Mouse (Mus musculus) ES-E14 (cell line): ENCODE measurements around the gene Slpi. TPM values are rescaled to one million over a fixed set of nuclear protein-coding genes. Genes with fewer than 3 reads are reported as not detected.

Experiments used
- DNase-seq: peaks from one replicate; pipeline ENCODE4 v3.0.0-alpha.2; 2013; ENCODE audit warnings: low read depth, low spot score
- H3K27ac ChIP-seq: 2 replicates; pipeline ENCODE4 v1.5.1; 2012; ENCODE audit warnings: low read depth, mild to moderate bottlenecking, low read length, moderate library complexity, mixed read lengths; ENCODE audit not compliant: poor library complexity, insufficient read depth, severe bottlenecking
- H3K36me3 ChIP-seq: 2 replicates; pipeline ENCODE4 v1.6.1; 2012; ENCODE audit warnings: mild to moderate bottlenecking, low read length, moderate library complexity, mixed read lengths; ENCODE audit not compliant: control insufficient read depth, poor library complexity, insufficient read depth, severe bottlenecking
- H3K4me1 ChIP-seq, 2 experiments: fragments of 150-350 bp in 1 of 2; sonication (generic) in 1 of 2; 2 replicates each; pipeline ENCODE4 v1.6.1; 2012; ENCODE audit warnings: low read length in 2 of 2, mild to moderate bottlenecking in 1 of 2, mixed read lengths in 1 of 2; ENCODE audit not compliant: control insufficient read depth in 2 of 2, insufficient read depth in 2 of 2, poor library complexity in 1 of 2
- H3K4me3 ChIP-seq, 2 experiments: fragments of 150-350 bp in 1 of 2; sonication (generic) in 1 of 2; 2 replicates each; pipeline ENCODE4 v1.5.1; 2012; ENCODE audit warnings: low read length in 2 of 2, low read depth in 1 of 2, mild to moderate bottlenecking in 1 of 2, mixed read lengths in 1 of 2; ENCODE audit not compliant: insufficient read depth in 1 of 2, poor library complexity in 1 of 2, severe bottlenecking in 1 of 2
- H3K9ac ChIP-seq: 2 replicates; pipeline ENCODE4 v1.6.1; 2012; ENCODE audit warnings: low read depth, mild to moderate bottlenecking, low read length, mixed read lengths; ENCODE audit not compliant: poor library complexity, insufficient read depth, severe bottlenecking
- H3K9me3 ChIP-seq: fragments of 150-350 bp; sonication (generic); 2 replicates; pipeline ENCODE4 v1.6.1; 2012; ENCODE audit warnings: low read depth, mild to moderate bottlenecking, low read length; ENCODE audit not compliant: control insufficient read depth, insufficient read depth
- CHD2 ChIP-seq: IDR thresholded peaks from 2 replicates; pipeline ENCODE4 v1.6.1; 2014; ENCODE audit warnings: mild to moderate bottlenecking, low read depth, low read length, inconsistent platforms
- HCFC1 ChIP-seq: IDR thresholded peaks from 2 replicates; pipeline ENCODE4 v1.6.1; 2012; ENCODE audit warnings: low read length, inconsistent platforms, borderline replicate concordance; ENCODE audit not compliant: insufficient read depth
- MAFK ChIP-seq: IDR thresholded peaks from 2 replicates; pipeline ENCODE4 v1.6.1; 2014; ENCODE audit warnings: mild to moderate bottlenecking, low read depth, low read length, inconsistent platforms; ENCODE audit not compliant: insufficient read depth
- ZC3H11A ChIP-seq: IDR thresholded peaks from 2 replicates; pipeline ENCODE4 v1.6.1; 2012; ENCODE audit warnings: low read depth, mild to moderate bottlenecking, inconsistent platforms, low read length, borderline replicate concordance
- ZNF384 ChIP-seq: IDR thresholded peaks from 2 replicates; pipeline ENCODE4 v1.6.1; 2012; ENCODE audit warnings: low read depth, low read length, inconsistent platforms
- in situ Hi-C, 2 experiments: fragments of 600-800 bp; cut with MboI; formaldehyde crosslinking; loops; one replicate each; pipeline ENCODE4 v1.15.1; 2025; ENCODE audit warnings: low sequenced_read_pairs in 2 of 2, inconsistent platforms in 1 of 2; ENCODE audit not compliant: unreplicated experiment in 2 of 2
- total RNA-seq: library from RNA; depleted of rRNA; stranded (reverse); fragments of 300-350 nt; gene quantifications from 2 replicates; pipeline ENCODE4 v1.2.3, GENCODE M21; 2012

Gene Slpi
- total RNA-seq, 1 experiment: not detected

DNA sequence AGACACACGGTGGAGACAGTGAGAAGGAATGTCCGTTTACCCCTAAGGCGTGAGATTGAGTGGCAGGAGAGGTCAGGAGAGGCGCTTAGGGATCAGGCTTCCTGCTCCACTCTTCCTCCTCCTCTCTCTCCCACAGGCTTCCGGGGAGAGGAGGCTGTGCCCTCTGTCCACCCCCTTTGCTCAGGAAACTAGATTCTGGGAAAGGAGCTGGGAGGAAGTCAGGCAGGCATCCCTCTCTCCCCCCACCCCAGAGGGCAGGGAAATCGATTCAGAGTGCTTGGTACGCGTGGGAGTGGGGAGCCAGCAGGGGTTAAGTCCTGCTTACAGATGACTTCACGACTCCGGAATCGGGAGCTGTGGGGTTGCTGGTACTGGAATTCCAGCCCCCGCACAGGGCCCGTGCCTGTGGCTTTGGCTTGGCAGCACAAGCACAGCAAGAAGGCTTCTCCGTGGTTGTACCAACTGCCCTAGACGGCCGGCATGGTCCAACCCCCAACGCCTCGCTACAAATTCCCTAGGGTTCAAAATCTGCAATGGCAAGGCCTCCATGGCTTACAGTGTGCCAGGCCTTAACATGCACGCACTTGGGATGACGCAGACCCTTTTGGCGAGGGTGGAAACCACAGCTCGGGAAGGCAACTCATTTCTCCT is 43.8 kb upstream of the Slpi start:
- in situ Hi-C loops: no loop called here
- TF ChIP-seq MAFK (no peak), ZC3H11A (no peak), ZNF384 (no peak), CHD2 (no peak), HCFC1 (no peak)
- peak overlapping the region; percentile 3; the same call in 1 of the 2 replicates for H3K9ac ChIP-seq
- no peak for DNase-seq
- no peaks in the 10 kb centered on the region for H3K9me3 ChIP-seq
- H3K4me3 ChIP-seq: peak overlapping the region in 1 of 2 experiments; percentile 21; a peak in 3 of 4 replicates
- H3K27ac ChIP-seq: no peak overlapping the region
- peaks cover 24% of the 10 kb centered on the region for H3K36me3 ChIP-seq
- H3K4me1 ChIP-seq: peaks cover 7 to 72% of the 10 kb centered on the region in 2 experiments

DNA sequence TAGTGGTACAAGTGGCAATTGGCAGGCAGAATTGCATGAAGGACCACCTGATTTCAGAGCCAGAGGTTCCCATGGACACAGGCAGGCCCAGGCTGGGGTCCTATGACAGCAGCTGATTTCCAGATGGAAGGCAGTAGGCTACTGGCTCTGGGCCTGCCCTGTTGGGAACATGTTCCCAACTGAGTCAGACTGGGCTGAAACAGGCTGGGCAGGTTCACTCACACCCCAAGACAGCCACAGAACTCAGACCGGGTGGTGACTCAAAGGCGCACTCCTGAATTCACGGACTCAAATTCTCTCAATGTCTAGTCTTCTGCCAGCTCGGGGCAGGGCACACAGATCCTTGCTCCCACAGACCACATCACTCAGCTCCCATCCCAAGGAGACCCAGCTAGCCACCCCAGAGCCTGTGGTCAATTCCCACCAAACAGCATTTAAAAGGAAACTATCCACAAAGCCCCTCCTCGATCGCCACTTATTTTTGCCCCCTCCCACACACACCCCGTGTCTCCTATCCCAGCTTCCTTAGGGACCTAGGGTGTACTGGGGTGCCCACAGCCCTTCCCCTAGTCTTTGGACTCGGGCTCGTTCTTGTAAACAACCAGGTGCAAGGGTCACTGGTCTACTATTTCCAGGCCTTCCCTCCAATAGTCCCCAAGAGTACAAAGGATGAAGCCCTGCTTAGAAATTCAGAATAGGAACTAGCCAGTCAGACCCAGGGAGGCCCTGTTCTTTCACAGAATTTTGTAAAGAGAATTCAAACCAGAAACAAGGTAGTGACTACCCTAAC is 43.0 kb upstream of the Slpi start:
- Histone ChIP-seq H3K4me3 (no peak overlapping the region), H3K9ac (0 out of 2 replicates have a peak overlapping the region, but pooled peaks have one; percentile 5), H3K9me3 (no peaks in the 10 kb centered on the region), H3K27ac (peak overlapping the region; percentile 40; the same call in 1 of the 2 replicates), H3K36me3 (peaks cover 30% of the 10 kb centered on the region), H3K4me1 (peaks cover 7 to 66% of the 10 kb centered on the region in 2 experiments; a peak in 3 of 4 replicates)
- DNase-seq: no peak
- TF ChIP-seq ZC3H11A (no peak), HCFC1 (no peak), CHD2 (no peak), MAFK (no peak), ZNF384 (no peak)
- in situ Hi-C loops: no loop called here

DNA sequence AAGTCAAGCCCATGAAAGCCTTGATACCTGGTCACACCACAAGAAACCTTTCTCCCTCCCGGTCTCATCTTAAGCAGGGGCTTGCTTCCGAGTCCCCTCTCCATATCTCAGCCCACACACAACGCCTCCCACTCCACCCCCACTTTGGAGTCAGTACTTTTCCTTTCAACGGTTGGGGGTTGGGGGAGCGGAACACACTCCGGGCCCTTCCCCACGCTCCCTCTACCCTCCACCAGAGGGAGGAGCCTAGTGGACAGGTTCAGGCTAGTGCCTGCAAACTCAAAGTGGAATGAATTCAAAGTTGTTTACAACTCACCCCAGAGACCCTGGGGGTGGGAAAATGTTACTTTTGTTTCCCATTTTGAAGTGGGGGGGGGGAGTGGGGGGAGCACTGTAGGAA is 41.8 kb upstream of the Slpi start:
- H3K4me1 ChIP-seq: peaks cover 7 to 59% of the 10 kb centered on the region in 2 experiments; a peak in 3 of 4 replicates
- H3K9ac ChIP-seq: peak overlapping the region; percentile 44
- in situ Hi-C loops: no loop called here
- peaks cover 32% of the 10 kb centered on the region for H3K36me3 ChIP-seq
- H3K9me3 ChIP-seq: no peaks in the 10 kb centered on the region
- peak overlapping the region; percentile 18 to 39; a peak in 3 of 4 replicates for H3K4me3 ChIP-seq
- TF ChIP-seq ZC3H11A (no peak), HCFC1 (no peak), ZNF384 (no peak), MAFK (no peak), CHD2 (no peak)
- DNase-seq: no peak
- H3K27ac ChIP-seq: peak overlapping the region; percentile 50; the same call in 1 of the 2 replicates

DNA sequence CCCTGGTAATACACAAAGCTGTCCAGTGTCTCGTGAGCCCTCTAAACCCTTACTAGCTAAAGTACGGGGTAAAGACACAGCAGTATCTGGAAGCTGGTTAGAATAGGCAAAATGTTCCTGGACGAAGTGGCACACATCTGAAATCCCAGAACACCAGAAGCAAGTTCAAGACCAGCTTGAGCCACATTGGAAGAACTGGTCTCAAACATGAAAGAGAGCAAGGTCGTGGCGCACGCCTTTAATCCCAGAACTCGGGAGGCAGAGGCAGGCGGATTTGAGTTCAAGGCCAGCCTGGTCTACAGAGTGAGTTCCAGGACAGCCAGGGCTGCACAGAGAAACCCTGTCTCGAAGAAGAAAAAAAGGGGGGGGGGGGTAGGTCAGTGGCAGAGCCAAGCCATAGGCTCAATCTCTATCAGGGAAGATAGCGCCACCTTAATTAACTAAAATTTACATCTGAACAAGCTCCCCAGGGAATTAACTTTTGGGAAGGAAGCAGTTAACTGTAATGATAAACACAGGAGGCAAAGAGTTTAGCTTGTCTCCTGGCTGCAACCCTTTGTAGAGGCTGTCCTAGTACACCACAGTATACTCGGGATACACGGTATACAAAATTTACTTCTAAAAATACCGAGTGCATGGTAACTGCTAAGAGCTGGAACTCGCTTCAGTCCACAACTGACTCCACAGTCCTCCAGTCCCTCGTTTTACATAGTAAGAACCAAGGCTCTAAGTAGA is 41.2 kb upstream of the Slpi start:
- Histone ChIP-seq H3K27ac (peak overlapping the region; percentile 50; the same call in 1 of the 2 replicates), H3K9me3 (no peaks in the 10 kb centered on the region), H3K36me3 (peaks cover 32% of the 10 kb centered on the region), H3K9ac (no peak overlapping the region), H3K4me3 (peak overlapping the region; percentile 5 to 39; a peak in 2 of 4 replicates), H3K4me1 (peaks cover 7 to 53% of the 10 kb centered on the region in 2 experiments; a peak in 3 of 4 replicates)
- in situ Hi-C loops: no loop called here
- no peak for DNase-seq
- TF ChIP-seq CHD2 (no peak), ZC3H11A (no peak)
